Mouse (Mus musculus): ENCODE results near the gene Smyd3. TPM values are rescaled to one million over a fixed set of nuclear protein-coding genes. Genes with fewer than 3 reads are reported as not detected.

Gene Smyd3
- polyA plus RNA-seq, 1 experiment from 2014 or later = 5.8 TPM

DNA sequence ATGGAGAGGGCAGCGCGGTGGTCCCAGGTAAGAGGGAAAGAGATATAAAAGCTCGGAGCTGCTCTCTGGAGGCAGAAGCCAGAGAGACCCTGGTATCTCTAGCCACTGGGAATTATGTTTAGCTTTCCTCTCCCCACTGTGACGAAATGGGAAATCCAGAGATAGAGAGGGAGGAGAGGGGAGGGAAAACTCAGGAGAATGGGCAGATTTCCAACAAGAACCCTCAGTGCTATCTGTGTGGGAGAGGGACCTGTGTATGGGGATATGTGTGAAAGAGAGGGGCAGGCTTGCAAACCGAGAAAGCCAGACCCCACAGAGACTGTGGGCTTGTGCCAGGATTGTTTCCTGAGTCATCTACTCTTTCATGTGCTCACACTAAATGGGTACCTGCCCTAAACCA, 235.0 kb downstream of the Smyd3 start:
- ATAC-seq (no peak), DNase-seq (ENCODE audit: low spot score) (no peak)
- H3K27ac ChIP-seq (ENCODE audit: low read length) = no peak overlapping the region
- H3K9ac ChIP-seq (replicated peaks; ENCODE audit: low read depth) = no peak overlapping the region
- no peaks in the 10 kb centered on the region for H3K36me3 ChIP-seq (ENCODE audit: insufficient read depth, low read length)
- no peak overlapping the region for H3K4me3 ChIP-seq (ENCODE audit: low read depth, low read length)
- TF ChIP-seq EP300 (IDR thresholded peaks at IDR 0.05) (no peak), CTCF (IDR thresholded peaks at IDR 0.05) (no peak)
- H3K9me3 ChIP-seq (ENCODE audit: low read length) = no peaks in the 10 kb centered on the region
- H3K4me2 ChIP-seq (replicated peaks; ENCODE audit: low read depth, low read length) = no peak overlapping the region
- no peaks in the 10 kb centered on the region for H3K27me3 ChIP-seq (replicated peaks; ENCODE audit: insufficient read depth, low read length)
- WGBS = 64% methylated on average over 5 of the region's 5 CpGs
- H3K4me1 ChIP-seq (ENCODE audit: insufficient read depth, low read depth, low read length) = no peaks in the 10 kb centered on the region

GRCm38 (mm10) chr1:179281401-179282121, 236.3 kb downstream of the Smyd3 start:
- no peaks in the 10 kb centered on the region for H3K36me3 ChIP-seq (ENCODE audit: insufficient read depth, low read length)
- no peaks in the 10 kb centered on the region for H3K4me1 ChIP-seq (ENCODE audit: insufficient read depth, low read depth, low read length)
- H3K9ac ChIP-seq (replicated peaks; ENCODE audit: low read depth) = no peak overlapping the region
- ATAC-seq = peak; percentile 35; the same call in 1 of the 2 replicates
- peak; percentile 46 for DNase-seq (ENCODE audit: low spot score)
- H3K4me2 ChIP-seq (replicated peaks; ENCODE audit: low read depth, low read length) = no peak overlapping the region
- H3K27ac ChIP-seq (ENCODE audit: low read length) = no peak overlapping the region
- H3K4me3 ChIP-seq (ENCODE audit: low read depth, low read length) = no peak overlapping the region
- H3K27me3 ChIP-seq (replicated peaks; ENCODE audit: insufficient read depth, low read length) = no peaks in the 10 kb centered on the region
- TF ChIP-seq CTCF (IDR thresholded peaks at IDR 0.05) = no peak
- no peak for TF ChIP-seq EP300 (IDR thresholded peaks at IDR 0.05)
- no peaks in the 10 kb centered on the region for H3K9me3 ChIP-seq (ENCODE audit: low read length)
- 63% methylated on average over 13 of the region's 13 CpGs for WGBS

DNA sequence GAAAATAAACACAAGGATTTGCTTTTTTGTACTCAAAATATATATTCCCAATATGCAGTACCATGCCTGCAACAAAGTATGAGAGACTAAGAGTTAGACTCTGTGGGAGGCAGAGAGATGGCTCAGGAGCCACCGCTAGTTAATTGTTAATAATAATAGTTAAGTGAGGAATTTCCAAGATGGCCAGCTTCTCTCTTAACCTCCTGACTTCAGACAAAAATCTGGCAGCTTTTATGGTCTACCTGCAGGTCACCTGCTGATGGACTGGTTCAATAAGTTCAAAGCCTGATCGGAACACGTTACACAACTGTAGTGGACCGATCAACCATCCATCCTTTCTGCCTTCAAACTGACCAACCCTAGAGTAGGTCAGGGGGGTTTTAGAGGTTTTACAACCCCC, 238.7 kb downstream of the Smyd3 start:
- TF ChIP-seq EP300 (IDR thresholded peaks at IDR 0.05) (no peak), CTCF (IDR thresholded peaks at IDR 0.05) (no peak)
- Histone ChIP-seq H3K9me3 (ENCODE audit: low read length) (no peaks in the 10 kb centered on the region), H3K9ac (replicated peaks; ENCODE audit: low read depth) (no peak overlapping the region), H3K27ac (ENCODE audit: low read length) (no peak overlapping the region), H3K4me2 (replicated peaks; ENCODE audit: low read depth, low read length) (no peak overlapping the region), H3K27me3 (replicated peaks; ENCODE audit: insufficient read depth, low read length) (no peaks in the 10 kb centered on the region), H3K4me3 (ENCODE audit: low read depth, low read length) (no peak overlapping the region), H3K4me1 (ENCODE audit: insufficient read depth, low read depth, low read length) (no peaks in the 10 kb centered on the region), H3K36me3 (ENCODE audit: insufficient read depth, low read length) (no peaks in the 10 kb centered on the region)
- 94% methylated on average over 4 of the region's 4 CpGs for WGBS
- DNase-seq (ENCODE audit: low spot score) (no peak), ATAC-seq (no peak)

DNA sequence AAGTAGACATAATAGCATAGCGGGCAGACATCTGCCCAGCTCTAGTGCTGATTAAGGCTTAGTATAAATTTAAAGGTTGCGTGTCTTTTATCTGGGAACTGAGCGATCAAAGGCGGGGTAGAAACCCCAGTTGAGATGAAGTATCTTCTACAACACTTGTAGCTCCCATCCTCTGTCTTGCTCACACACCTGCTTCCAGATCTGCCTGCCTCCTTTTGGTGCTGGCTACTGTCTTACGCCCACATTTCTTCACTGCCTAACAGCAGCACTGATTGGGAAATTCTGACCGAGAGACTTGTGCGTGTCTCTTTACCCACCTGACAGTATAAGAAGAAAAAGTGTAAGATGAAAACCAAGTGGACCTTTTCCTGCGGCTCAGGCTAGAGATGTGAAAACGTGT, 240.5 kb downstream of the Smyd3 start:
- no peak overlapping the region for H3K4me3 ChIP-seq (ENCODE audit: low read depth, low read length)
- 92% methylated on average over 9 of the region's 9 CpGs for WGBS
- H3K36me3 ChIP-seq (ENCODE audit: insufficient read depth, low read length) = no peaks in the 10 kb centered on the region
- H3K4me2 ChIP-seq (replicated peaks; ENCODE audit: low read depth, low read length) = no peak overlapping the region
- ATAC-seq (no peak), DNase-seq (ENCODE audit: low spot score) (no peak)
- no peaks in the 10 kb centered on the region for H3K4me1 ChIP-seq (ENCODE audit: insufficient read depth, low read depth, low read length)
- no peak overlapping the region for H3K9ac ChIP-seq (replicated peaks; ENCODE audit: low read depth)
- no peaks in the 10 kb centered on the region for H3K9me3 ChIP-seq (ENCODE audit: low read length)
- no peaks in the 10 kb centered on the region for H3K27me3 ChIP-seq (replicated peaks; ENCODE audit: insufficient read depth, low read length)
- no peak for TF ChIP-seq EP300 (IDR thresholded peaks at IDR 0.05)
- no peak overlapping the region for H3K27ac ChIP-seq (ENCODE audit: low read length)

DNA sequence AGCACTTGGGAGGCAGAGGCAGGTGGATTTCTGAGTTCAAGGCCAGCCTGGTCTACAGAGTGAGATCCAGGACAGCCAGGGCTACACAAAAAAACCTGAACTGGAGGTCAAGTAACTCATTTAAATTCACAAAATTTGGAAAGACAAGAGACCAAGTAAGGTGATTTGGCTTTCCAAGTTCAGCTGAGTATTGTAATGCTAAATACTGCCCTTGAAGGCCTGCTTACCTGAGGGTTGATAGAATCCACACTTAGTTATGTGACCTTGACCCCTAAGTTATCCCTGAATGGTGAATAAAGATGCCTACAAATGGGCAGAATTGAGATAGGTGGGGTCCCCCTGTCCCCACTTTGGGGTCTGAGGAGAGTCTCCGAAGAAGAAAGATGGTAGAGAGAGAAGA, 241.0 kb downstream of the Smyd3 start:
- Histone ChIP-seq H3K9ac (replicated peaks; ENCODE audit: low read depth) (no peak overlapping the region), H3K4me2 (replicated peaks; ENCODE audit: low read depth, low read length) (no peak overlapping the region), H3K27ac (ENCODE audit: low read length) (no peak overlapping the region), H3K27me3 (replicated peaks; ENCODE audit: insufficient read depth, low read length) (no peaks in the 10 kb centered on the region), H3K36me3 (ENCODE audit: insufficient read depth, low read length) (no peaks in the 10 kb centered on the region), H3K4me1 (ENCODE audit: insufficient read depth, low read depth, low read length) (no peaks in the 10 kb centered on the region), H3K4me3 (ENCODE audit: low read depth, low read length) (no peak overlapping the region), H3K9me3 (ENCODE audit: low read length) (no peaks in the 10 kb centered on the region)
- TF ChIP-seq CTCF (IDR thresholded peaks at IDR 0.05) (no peak), EP300 (IDR thresholded peaks at IDR 0.05) (no peak)
- ATAC-seq (no peak), DNase-seq (ENCODE audit: low spot score) (no peak)
- WGBS = 90% methylated on average over 1 of the region's 1 CpGs

DNA sequence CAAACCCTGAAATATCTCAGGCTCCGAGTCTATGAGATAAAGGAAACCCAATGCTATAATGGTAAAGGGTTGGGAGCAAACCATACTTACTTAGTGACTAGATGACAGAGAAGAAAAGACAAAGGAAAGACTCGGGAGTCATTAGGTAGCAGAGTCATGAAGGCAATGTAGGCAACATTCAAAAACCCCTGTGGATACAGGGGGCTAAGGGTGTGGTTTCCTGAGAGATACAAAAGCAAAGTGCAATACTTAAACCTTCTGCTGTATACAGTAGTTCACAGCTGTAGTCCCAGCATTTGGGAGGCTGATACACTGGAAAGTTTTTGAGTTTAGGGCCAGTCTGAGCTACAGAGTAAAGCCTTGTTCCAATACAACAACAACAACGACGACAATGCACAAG, 244.9 kb downstream of the Smyd3 start:
- Histone ChIP-seq H3K4me3 (ENCODE audit: low read depth, low read length) (no peak overlapping the region), H3K27ac (ENCODE audit: low read length) (no peak overlapping the region), H3K27me3 (replicated peaks; ENCODE audit: insufficient read depth, low read length) (no peaks in the 10 kb centered on the region), H3K9me3 (ENCODE audit: low read length) (no peaks in the 10 kb centered on the region), H3K9ac (replicated peaks; ENCODE audit: low read depth) (no peak overlapping the region), H3K4me1 (ENCODE audit: insufficient read depth, low read depth, low read length) (no peaks in the 10 kb centered on the region), H3K36me3 (ENCODE audit: insufficient read depth, low read length) (no peaks in the 10 kb centered on the region), H3K4me2 (replicated peaks; ENCODE audit: low read depth, low read length) (no peak overlapping the region)
- 91% methylated on average over 4 of the region's 4 CpGs for WGBS
- no peak for DNase-seq (ENCODE audit: low spot score)
- no peak for TF ChIP-seq EP300 (IDR thresholded peaks at IDR 0.05)
- TF ChIP-seq CTCF (IDR thresholded peaks at IDR 0.05) = no peak
- no peak for ATAC-seq

- Histone ChIP-seq H3K9ac (replicated peaks; ENCODE audit: low read depth) (no peak overlapping the region), H3K4me1 (ENCODE audit: insufficient read depth, low read depth, low read length) (no peaks in the 10 kb centered on the region), H3K4me3 (ENCODE audit: low read depth, low read length) (no peak overlapping the region), H3K4me2 (replicated peaks; ENCODE audit: low read depth, low read length) (no peak overlapping the region), H3K27ac (ENCODE audit: low read length) (no peak overlapping the region), H3K36me3 (ENCODE audit: insufficient read depth, low read length) (no peaks in the 10 kb centered on the region), H3K27me3 (replicated peaks; ENCODE audit: insufficient read depth, low read length) (no peaks in the 10 kb centered on the region), H3K9me3 (ENCODE audit: low read length) (no peaks in the 10 kb centered on the region)
- no peak for TF ChIP-seq CTCF (IDR thresholded peaks at IDR 0.05)
- no peak for TF ChIP-seq EP300 (IDR thresholded peaks at IDR 0.05)
- no peak for DNase-seq (ENCODE audit: low spot score)
- no peak for ATAC-seq
These were observed 245.5 kb downstream of the Smyd3 start for GRCm38 (mm10) chr1:179272351-179272750.
